Mouse (Mus musculus): ENCODE results near the gene Gm10318. TPM values are rescaled to one million over a fixed set of nuclear protein-coding genes. Genes with fewer than 3 reads are reported as not detected.
A peak's percentile ranks its signal among the peaks of the same experiment; 100 is the strongest.

The Gm10318 gene
- total RNA-seq, 4 experiments from 2014 or later, result not detected

DNA sequence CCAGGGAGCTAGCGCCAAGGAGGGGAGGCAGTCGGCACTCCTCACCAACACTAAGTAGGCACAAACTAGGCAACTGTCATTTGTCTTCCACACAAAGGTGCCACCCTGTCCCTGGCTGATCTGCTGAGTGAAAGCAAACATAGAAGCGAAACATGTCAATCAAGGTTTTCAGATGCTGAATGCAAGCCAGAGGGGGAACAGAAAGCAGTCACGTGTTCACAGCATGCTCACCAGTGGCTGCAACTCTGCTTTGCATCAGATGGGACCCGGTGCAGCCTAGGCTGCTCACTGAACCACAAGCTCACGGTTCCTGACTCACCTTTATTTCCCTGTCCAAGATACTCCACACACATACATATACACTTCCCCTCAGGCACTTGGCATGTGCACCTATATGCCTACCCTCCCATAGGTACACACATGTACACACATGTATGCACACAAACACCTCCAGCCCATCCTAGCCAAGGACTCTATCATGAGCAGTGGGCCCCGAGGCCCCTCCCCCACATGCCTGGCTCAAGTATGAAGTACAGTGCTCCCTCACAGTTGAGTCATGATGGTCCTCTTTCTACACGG is 38.4 kb downstream of the Gm10318 start:
- no peak for DNase-seq (ENCODE audit: low spot score in 2 of 2)

DNA sequence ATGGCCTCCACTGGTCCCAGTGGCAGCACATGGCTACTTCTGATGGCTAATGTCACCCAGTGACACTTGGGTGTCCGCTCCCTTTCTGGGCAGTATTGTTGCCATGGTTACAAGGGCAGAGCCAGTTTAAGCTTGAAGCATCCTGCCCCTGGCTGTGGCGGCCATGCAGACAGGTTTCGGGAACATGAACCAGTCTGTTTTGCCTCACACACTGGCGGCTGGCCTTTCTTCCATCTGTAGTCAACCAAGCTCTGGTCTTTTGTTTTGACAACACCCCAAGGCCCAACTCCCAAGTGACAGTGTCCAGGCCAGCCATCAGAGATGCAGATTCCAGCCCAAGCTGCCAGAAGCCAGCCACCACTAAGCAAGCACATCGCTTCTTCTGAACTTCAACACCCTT is 42.9 kb downstream of the Gm10318 start:
- DNase-seq (ENCODE audit: low spot score in 2 of 2), result no peak

DNA sequence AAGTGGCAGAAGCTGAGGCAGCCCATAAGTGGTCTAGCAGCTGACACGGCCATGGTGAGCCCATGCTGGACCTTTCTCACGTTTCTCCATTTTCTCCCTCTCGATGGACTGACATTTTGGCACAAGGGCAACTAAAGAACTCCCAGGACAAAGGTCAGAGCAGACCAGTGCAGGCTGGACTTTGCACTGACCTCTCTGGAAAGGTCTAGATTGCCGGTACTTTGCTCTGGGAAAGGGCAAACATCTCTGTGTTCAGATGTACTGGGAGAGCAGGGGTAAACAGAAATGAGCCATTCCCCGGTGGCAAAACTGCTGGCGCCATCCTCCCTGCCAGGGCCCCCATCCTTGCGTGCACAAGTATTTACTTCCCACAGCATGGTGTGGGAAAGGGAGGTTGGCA is 47.5 kb downstream of the Gm10318 start:
- DNase-seq (ENCODE audit: low spot score in 2 of 2), result no peak

DNA sequence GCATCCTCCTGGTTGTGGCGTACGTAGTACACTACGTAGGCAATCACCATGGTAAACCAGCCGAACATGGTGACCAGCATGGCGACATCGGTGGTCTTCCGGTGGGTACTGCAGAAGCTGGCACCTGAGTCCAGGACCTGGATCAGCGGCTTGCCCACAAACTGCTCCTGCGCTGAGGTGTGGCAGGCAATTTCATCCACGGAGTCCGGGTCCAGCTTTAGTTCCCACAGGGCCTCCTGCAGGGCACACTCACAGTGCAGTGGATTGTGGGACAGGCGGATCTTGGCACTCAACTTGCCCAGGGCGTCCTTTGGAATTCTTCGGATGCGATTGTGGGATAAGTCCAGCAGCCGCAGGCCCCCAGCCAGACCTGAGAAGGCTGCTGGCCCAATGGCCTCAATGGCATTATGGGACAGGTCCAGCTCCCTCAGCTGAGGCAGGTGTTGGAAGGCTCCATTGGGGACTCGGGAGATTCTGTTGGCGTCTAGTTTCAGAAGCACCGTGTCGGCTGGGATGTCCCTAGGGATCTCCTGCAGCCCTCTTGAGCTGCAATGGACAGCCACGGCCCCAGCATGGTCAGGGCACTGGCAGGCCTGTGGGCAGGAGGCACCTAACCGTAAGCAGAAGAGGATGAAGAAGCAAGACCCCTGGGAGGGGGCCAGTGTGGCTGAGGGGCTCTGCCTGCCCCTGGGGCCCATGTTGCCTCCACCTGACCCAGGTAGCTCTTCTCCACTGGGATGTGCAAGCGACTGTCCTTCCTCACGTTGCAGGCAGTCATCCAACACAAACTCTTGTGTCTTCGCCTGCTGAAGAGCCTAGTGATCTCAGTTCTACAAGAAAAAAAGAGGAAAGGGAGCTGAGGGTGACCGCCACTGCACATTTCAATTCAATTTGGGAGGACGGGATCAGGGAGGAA is 48.5 kb downstream of the Gm10318 start:
- no peak for DNase-seq (ENCODE audit: low spot score in 2 of 2)

DNA sequence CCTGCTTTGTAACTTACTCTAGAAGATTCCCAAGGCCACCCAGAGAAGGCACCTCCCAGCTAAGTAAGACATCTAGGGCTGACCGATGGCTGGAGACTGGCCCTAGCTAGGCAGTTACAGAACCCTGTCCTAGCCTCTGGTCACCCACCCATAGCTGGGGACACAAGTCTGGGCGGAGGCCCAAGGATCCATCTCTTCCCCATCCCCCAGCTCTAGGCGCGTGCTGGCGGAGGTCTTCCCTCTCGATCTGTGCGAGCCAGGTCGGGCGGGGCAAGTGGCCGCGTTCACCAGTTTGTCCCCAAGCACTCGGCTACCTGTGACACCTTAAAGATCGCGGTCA is 49.2 kb downstream of the Gm10318 start:
- DNase-seq (ENCODE audit: low spot score in 2 of 2), result no peak

DNA sequence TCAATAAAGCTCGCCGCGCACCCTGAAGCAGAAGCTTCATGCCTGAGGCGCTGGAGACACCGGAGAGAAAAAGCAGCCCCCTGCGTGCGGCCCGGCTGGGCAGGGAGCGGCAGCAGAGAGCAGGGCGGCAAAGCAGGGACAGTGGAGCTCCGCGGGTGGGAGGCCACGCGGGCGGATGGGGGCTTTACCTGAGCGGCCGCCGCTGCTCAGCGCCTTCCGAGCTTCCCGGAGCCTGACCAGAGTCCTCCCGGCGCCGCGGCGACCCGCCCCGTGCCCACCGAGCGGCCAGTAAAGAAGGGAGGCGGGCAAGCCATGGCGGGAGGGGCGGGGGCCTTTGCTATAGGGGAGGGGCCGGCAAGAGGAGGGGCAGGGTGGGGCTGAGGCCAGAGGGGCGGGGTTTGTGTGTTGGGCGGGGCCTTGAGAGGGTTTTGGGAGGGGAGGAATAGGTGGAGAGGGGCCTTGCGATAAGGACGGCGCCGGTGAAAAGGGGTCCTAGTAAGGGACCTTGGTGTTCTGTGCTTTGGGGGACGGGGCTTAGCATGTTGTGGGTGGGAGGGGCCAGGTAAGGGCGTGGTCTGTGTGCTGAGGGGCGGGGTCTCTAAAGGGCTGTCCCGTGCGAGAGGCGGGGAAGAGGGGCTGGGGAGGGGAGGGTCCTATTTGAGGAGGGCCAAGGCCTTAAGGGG is 49.7 kb downstream of the Gm10318 start, which contains the start of gene Lrrc3:
TSS of gene Lrrc3 (minus strand) at position 326 of the 683 bp plus-strand sequence.
- DNase-seq (ENCODE audit: low spot score in 2 of 2), result no peak

DNA sequence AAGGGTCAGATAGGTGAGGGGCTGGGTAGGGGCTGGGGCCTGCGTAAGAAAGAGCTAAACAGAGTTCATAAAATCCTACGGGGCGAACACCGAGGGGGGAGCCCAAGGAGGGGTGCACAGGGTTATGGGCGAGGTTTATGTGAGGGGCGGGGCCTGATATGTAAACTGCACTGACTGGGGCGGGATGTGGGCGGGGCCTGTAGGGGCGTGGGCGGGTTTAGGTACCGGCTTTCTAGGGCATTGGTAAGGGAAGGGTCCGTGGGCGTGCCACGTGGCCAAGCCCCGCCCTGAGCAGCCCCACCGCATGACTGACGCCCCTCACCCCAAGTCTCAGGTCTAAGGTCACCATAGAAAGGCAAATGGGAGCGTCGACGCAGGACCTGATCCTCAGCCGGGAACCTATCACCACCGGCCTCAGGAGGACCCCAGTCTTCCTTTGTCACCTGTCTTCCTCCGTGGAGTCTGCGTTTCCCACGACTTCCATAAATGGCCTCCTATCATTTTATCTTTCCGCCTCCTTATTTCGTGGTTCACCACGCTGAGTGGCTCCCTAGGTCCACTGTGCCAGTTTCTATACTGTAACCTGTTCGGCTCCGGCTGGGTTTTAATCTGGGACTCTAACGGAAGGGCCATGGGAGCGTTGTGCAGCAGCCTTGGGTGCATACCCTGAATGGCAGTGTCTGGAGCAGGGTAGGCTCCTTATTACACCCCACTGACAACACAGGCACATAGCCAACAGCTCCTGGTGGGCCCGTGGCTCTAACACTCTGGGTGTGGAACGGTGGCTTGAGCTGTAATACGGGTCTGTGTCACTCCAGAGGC is 50.4 kb downstream of the Gm10318 start:
- DNase-seq (ENCODE audit: low spot score in 2 of 2), result peak in 1 of 2 experiments; percentile 23

Other genes with a start within 250 kb of the Gm10318 start
- gene Sumo3, start 246.8 kb upstream of the Gm10318 start, total RNA-seq (2022), result 100 to 1,000 TPM; 144 to 152 (median 147) TPM
- 10 to 100 TPM in 3 of 4 experiments, 1 to 10 TPM in 1; 7.6 to 33.3 (median 12.1) TPM for gene Gm49325, start 246.7 kb upstream of the Gm10318 start, total RNA-seq (2022)
- gene Ube2g2, start 230.6 kb upstream of the Gm10318 start, total RNA-seq (2022), result 10 to 100 TPM; 64.2 to 89.9 (median 76.6) TPM
- gene Tspear, start 166.3 kb upstream of the Gm10318 start, total RNA-seq (2022), result not detected
- not detected for gene Gm19402, start 162.1 kb upstream of the Gm10318 start, total RNA-seq (2022)
- not detected for gene Gm9508, start 155.6 kb upstream of the Gm10318 start, total RNA-seq (2022)
- gene Gm10272, start 146.2 kb upstream of the Gm10318 start, total RNA-seq (2022), result not detected
- not detected for gene Gm10024, start 141.4 kb upstream of the Gm10318 start, total RNA-seq (2022)
- not detected for gene Gm10142, start 137.1 kb upstream of the Gm10318 start, total RNA-seq (2022)
- gene Krtap12-1, start 132.3 kb upstream of the Gm10318 start, total RNA-seq (2022), result not detected
- gene Gm10100, start 126.4 kb upstream of the Gm10318 start, total RNA-seq (2022), result not detected
- gene Gm18596, start 110.2 kb upstream of the Gm10318 start, total RNA-seq (2022), result not detected
- gene Gm9736, start 101.5 kb upstream of the Gm10318 start, total RNA-seq (2022), result not detected
- gene Gm3233, start 93.2 kb upstream of the Gm10318 start, total RNA-seq (2022), result not detected
- gene Gm3238, start 81.5 kb upstream of the Gm10318 start, total RNA-seq (2022), result not detected
- not detected for gene Gm7138, start 75.9 kb upstream of the Gm10318 start, total RNA-seq (2022)
- gene Gm3250, start 70.3 kb upstream of the Gm10318 start, total RNA-seq (2022), result not detected
- gene Gm7137, start 64.7 kb upstream of the Gm10318 start, total RNA-seq (2022), result not detected
- not detected for gene Gm9639, start 57.8 kb upstream of the Gm10318 start, total RNA-seq (2022)
- not detected for gene Gm19668, start 53.7 kb upstream of the Gm10318 start, total RNA-seq (2022)
- not detected for gene Gm9507, start 41.0 kb upstream of the Gm10318 start, total RNA-seq (2022)
- not detected for gene Gm2696, start 38.2 kb upstream of the Gm10318 start, total RNA-seq (2022)
- gene Krtap10-4, start 25.8 kb upstream of the Gm10318 start, total RNA-seq (2022), result not detected
- not detected for gene Krtap10-10, start 16.9 kb upstream of the Gm10318 start, total RNA-seq (2022)
- not detected for gene Gm36176, start 6.1 kb upstream of the Gm10318 start, total RNA-seq (2022)
- gene Gm3285, start 9.1 kb downstream of the Gm10318 start, total RNA-seq (2022), result not detected
- gene Lrrc3, start 49.7 kb downstream of the Gm10318 start, total RNA-seq (2022), result 1 to 10 TPM; 4.5 to 7.7 (median 5.4) TPM
- gene Trpm2, start 117.7 kb downstream of the Gm10318 start, total RNA-seq (2022), result 10 to 100 TPM; 43.0 to 47.6 (median 45.7) TPM
- gene 1810043G02Rik, start 125.7 kb downstream of the Gm10318 start, total RNA-seq (2022), result 10 to 100 TPM; 36.6 to 46.0 (median 40.5) TPM
- 100 to 1,000 TPM; 224 to 240 (median 229) TPM for gene Pfkl, start 157.2 kb downstream of the Gm10318 start, total RNA-seq (2022)
- under 1 TPM in 3 of 4 experiments, not detected in 1; 0.29 to 0.72 (median 0.30) TPM for gene Dnmt3l, start 189.1 kb downstream of the Gm10318 start, total RNA-seq (2022)
- gene Aire, start 190.8 kb downstream of the Gm10318 start, total RNA-seq (2022), result under 1 TPM; 0.56 to 0.93 (median 0.63) TPM
- 10 to 100 TPM; 12.1 to 13.2 (median 13.0) TPM for gene Icosl, start 216.4 kb downstream of the Gm10318 start, total RNA-seq (2022)

Measured in layer of hippocampus, adult 8-10 months (tissue).